Mouse (Mus musculus) ES-CJ7 (cell line): ENCODE data around the gene Dars.
A peak's percentile ranks its signal among the peaks of the same experiment; 100 is the strongest.
"Not testable (repeated sequence)": the region's sequence is repeated elsewhere in the genome, so short reads cannot be mapped to it uniquely, and the experiment has no call there.

Experiments
- DNase-seq: peaks from one replicate; pipeline ENCODE4 v3.0.0; 2011; ENCODE audit warnings: low read depth, low spot score

The Dars gene

GRCm38 (mm10) chr1:128353092-128353491 is 64.1 kb downstream of the Dars start:
- no peak for DNase-seq

- DNase-seq, result peak; percentile 75
Observed at GRCm38 (mm10) chr1:128344232-128344631, 72.9 kb downstream of the Dars start.

DNA sequence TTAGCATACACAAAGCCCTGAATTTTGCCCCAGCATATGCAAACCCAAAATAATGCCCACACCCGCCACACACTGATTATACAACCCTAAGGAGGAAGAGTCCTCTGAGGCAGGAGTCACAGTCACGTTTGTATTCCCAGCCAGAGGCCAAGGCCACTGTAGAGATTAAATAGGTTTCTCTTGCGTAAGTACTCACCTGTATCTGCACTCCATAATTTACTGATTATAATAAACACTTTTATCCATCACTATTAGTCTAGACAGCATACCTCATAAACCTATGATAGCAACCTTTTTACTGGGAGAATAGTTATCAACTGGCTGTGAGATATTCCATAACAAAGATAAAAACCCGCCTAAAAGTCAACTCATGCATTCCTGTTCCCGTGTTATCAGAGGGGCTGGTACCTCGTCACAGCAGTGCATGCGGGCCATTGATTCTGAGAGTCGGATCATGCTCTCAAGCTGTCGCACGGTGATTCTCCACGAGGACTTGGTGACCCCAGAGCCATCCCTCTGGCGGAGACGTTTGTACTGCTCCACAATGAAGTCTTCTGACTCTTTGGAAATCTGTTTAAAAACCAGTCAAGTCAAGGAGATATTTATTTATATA is 79.4 kb downstream of the Dars start:
- DNase-seq, result no peak

DNA sequence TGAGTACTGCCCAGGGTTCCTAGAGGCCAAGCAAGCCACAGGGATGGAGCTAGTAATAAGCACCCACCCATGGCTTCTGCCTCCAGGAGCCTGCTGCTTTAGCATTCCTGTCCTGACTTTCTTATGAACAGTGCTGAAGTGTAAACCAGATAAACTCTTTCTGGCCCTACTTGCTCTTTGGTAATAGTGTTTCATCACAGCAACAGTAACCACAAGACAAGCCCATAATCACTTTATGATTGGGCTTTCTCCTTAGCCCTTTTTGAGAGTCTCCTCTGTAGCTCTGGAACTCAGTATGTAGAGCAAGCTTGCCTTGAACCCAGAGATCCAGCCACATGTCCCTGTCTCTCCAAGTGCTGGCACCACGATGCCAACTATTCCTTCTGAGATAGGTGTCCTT is 86.9 kb downstream of the Dars start:
- DNase-seq, result no peak

GRCm38 (mm10) chr1:128328218-128328617 is 89.0 kb downstream of the Dars start, which contains the start of gene Lct:
Gene Lct (minus strand): TSS chr1:128328318.
- DNase-seq, result no peak

GRCm38 (mm10) chr1:128327165-128327564 is 90.0 kb downstream of the Dars start:
- no peak for DNase-seq

DNA sequence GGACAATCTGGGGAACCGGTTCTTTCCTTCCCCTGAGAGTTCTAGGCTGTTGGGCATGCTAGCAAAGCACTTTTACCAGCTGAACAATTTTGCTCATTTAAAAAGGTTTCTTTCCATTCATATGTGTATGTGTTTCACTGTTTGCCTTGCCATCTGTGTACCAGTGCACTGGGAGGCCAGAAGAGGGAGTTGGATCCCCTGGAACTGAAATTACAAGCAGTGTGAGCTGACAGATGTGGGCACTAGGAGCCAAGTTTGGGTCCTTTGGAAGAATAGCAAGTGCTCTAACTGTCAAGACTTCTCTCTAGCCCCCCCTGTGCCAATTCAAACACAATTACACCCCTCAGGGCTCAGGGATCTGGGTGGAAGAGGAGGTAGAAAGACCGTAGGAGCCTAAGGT is 92.4 kb downstream of the Dars start:
- DNase-seq, result no peak

DNA sequence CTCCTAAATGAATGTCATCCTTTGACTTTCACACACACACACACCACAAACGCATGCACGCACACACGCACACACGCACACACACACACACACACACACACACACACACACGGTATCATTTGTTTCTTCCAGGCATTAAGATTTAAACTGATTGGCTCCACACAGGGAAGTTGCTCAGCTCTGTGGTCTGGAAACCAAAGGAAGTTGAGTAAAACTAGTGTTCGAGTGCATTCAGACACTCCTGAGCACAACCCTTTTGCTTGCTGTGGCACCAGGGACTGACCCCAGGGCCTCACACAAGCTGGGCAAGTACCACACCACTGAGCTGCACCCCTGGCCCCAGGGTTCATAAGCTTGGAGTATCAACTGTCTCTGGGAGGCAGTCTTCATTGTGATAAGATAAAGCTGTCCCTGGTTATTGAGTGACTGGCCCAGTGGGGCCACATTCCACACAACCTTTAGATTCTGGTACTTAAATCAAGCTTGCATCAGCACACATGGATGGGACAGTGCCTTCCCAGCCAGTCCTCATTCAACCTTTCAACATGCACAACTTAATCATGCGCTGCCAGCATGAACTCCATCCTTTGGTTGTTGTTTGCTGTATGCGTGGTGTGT is 94.0 kb downstream of the Dars start:
- DNase-seq, result no peak

- DNase-seq, result not testable (repeated sequence)
Observed at GRCm38 (mm10) chr1:128319266-128319665, 97.9 kb downstream of the Dars start.

- no peak for DNase-seq
Observed at GRCm38 (mm10) chr1:128314665-128315064, 102.5 kb downstream of the Dars start.
